8 mouse cellular contexts compared by ENCODE assay signal in genomic region chr1:51509083-51509482, GRCm38 (mm10). TPM values are rescaled to one million over a fixed set of nuclear protein-coding genes. Genes with fewer than 3 reads are reported as not detected.
A peak's percentile ranks its signal among the peaks of the same experiment; 100 is the strongest.
DNase-seq lines count a peak whose midpoint lies in the region; ATAC-seq lines count a peak whose summit lies in the region.

No protein-coding gene starts in this region.

- 9% methylated on average over 7 of the region's 7 CpGs for WGBS in large intestine, adult 2 months

- peak; percentile 13 for DNase-seq in gastrocnemius, adult 18-20 months (ENCODE audit: low spot score)
- DNase-seq in gastrocnemius, postnatal 4 days (ENCODE audit: low spot score in 2 of 2), result no peak
- peak; percentile 89 for DNase-seq in MEL-GATA-1-ER (ENCODE audit: extremely low read depth, low read depth)
- peak; percentile 55 for DNase-seq in forelimb bud, embryonic 11.5 days (ENCODE audit: low read depth, low spot score)
- DNase-seq in large intestine, adult 2 months (ENCODE audit: low read depth, low spot score), result peak; percentile 72
- no peak for DNase-seq in cerebellum, adult 18-20 months
- DNase-seq in gastrocnemius, postnatal 14 days, result no peak

- intact Hi-C loops in gastrocnemius, postnatal 14 days (cut with DNase I; ENCODE audit: low total_unique reads), result no loop called here

- ATAC-seq in monocyte, adult 5-6 weeks (replicated peaks; ENCODE audit: insufficient number of reproducible peaks, low FRiP score, low TSS enrichment, poor library complexity, severe bottlenecking), result peak; percentile 98

RNA-seq across cellular contexts. Expression of gene Nabp1, which starts 30.9 kb away (rescaled TPM):
- total RNA-seq in gastrocnemius, adult 18-20 months (2021), result 10 to 100 TPM; 14.2 to 15.8 TPM
- total RNA-seq in gastrocnemius, postnatal 4 days (2021), result 1 to 10 TPM; 7.9 to 8.2 TPM
- 3.2 and 3.5 TPM in 2 replicates for polyA plus RNA-seq in large intestine, adult 2 months (2012; rRNA removed)
- total RNA-seq in monocyte, adult 5-6 weeks (2017), result 671 to 1,088 TPM (median 852 TPM) in 3 replicates
- total RNA-seq in gastrocnemius, postnatal 14 days (2021), result 10 to 100 TPM; 15.1 to 15.5 TPM

Comparison
In these comparisons a context has a peak if more than half of its experiments do, and no peak if none do; other contexts are left out.
1. DNase-seq: peak in gastrocnemius, adult 18-20 months (single experiment), MEL-GATA-1-ER (single experiment), forelimb bud, embryonic 11.5 days (single experiment) and large intestine, adult 2 months (single experiment); none in gastrocnemius, postnatal 4 days (0 of 2), cerebellum, adult 18-20 months (0 of 2) and gastrocnemius, postnatal 14 days (single experiment).
2. RNA of gene Nabp1, which starts 30.9 kb away (total RNA-seq): 671 to 1,088 TPM in monocyte, adult 5-6 weeks; 14.2 to 15.8 TPM in gastrocnemius, adult 18-20 months, 15.1 to 15.5 TPM in gastrocnemius, postnatal 14 days and 7.9 to 8.2 TPM in gastrocnemius, postnatal 4 days; every median in the first group is over 10 times any median in the second.